8 mouse cellular contexts compared by ENCODE assay signal in the genomic region with DNA sequence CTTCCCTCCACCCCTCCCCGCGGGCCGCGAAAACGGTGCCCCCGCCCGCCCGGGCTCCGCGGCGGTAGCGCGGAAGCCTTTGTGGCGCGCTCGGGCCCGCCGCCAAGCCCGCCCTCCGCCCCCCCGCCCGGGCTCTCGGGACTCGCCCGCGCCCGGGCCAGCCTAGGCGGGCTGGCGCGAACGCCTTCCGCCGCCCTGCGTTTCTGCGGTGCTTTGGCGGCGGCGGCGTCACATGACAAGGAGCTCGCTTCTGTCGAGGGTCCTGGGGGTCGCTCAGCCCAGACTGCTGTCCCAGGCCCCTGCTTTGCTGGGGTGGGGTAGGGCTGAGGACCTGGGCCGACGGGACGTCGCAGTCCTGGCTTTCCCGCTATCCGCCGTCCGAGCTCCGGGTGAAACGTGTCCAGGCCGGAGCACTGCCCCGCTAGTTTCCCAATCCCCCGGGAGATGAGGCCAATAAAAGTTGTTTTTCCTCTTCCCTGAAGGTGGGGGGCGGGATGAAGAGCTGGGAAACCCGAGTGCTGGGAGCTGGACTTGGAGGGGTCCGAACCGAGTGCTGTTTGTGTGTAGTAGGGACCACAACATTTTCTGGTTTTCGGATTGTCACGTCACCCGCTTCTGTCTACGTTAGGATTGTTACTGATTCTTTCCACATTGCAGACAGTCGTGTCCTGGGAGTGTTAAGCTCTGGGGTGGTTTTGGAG. TPM values are rescaled to one million over a fixed set of nuclear protein-coding genes. Genes with fewer than 3 reads are reported as not detected.
A peak's percentile ranks its signal among the peaks of the same experiment; 100 is the strongest.
DNase-seq lines count a peak whose midpoint lies in the region; ATAC-seq and TF ChIP-seq lines count a peak whose summit lies in the region.

No protein-coding gene starts in this region.

- H3K36me3 ChIP-seq in heart, embryonic 12.5 days, result peaks cover 4% of the 10 kb centered on the region; the same call in 1 of the 2 replicates
- no peaks in the 10 kb centered on the region for H3K36me3 ChIP-seq in kidney, embryonic 16.5 days (ENCODE audit: insufficient read depth, low read length)
- H3K36me3 ChIP-seq in midbrain, postnatal 0 days (ENCODE audit: insufficient read depth, low read length), result no peaks in the 10 kb centered on the region

- WGBS in bone marrow, adult 2 months, result under 1% methylated on average over 58 of the region's 64 CpGs
- WGBS in heart, embryonic 12.5 days, result 4% methylated on average over 50 of the region's 64 CpGs
- under 1% methylated on average over 38 of the region's 64 CpGs for WGBS in kidney, embryonic 16.5 days
- under 1% methylated on average over 40 of the region's 64 CpGs for WGBS in midbrain, postnatal 0 days

- H3K9me3 ChIP-seq in heart, embryonic 12.5 days (replicated peaks), result no peaks in the 10 kb centered on the region
- no peaks in the 10 kb centered on the region for H3K9me3 ChIP-seq in kidney, embryonic 16.5 days (ENCODE audit: low read length)
- H3K9me3 ChIP-seq in midbrain, postnatal 0 days (ENCODE audit: low read length), result no peaks in the 10 kb centered on the region

- peak overlapping the region; percentile 71 for H3K4me2 ChIP-seq in heart, embryonic 12.5 days
- H3K4me2 ChIP-seq in kidney, embryonic 16.5 days (replicated peaks; ENCODE audit: low read depth, low read length), result peak overlapping the region; percentile 70
- H3K4me2 ChIP-seq in midbrain, postnatal 0 days (ENCODE audit: low read depth, low read length, poor library complexity, severe bottlenecking), result peak overlapping the region; percentile 63

- H3K4me3 ChIP-seq in bone marrow, adult 2 months (replicated peaks; ENCODE audit: control insufficient read depth, low read depth, low read length), result peak overlapping the region; percentile 98
- H3K4me3 ChIP-seq in embryonic fibroblast, embryonic 13.5 days (ENCODE audit: insufficient read depth, low read length), result peak overlapping the region; percentile 91
- H3K4me3 ChIP-seq in heart, embryonic 12.5 days, result peak overlapping the region; percentile 94
- peak overlapping the region; percentile 91 for H3K4me3 ChIP-seq in kidney, embryonic 16.5 days (ENCODE audit: low read length)
- H3K4me3 ChIP-seq in midbrain, postnatal 0 days (ENCODE audit: low read depth, low read length), result peak overlapping the region; percentile 87

- peaks cover 2% of the 10 kb centered on the region; the same call in 1 of the 2 replicates for H3K4me1 ChIP-seq in bone marrow, adult 2 months (ENCODE audit: control insufficient read depth, insufficient read depth, low read length)
- no peaks in the 10 kb centered on the region for H3K4me1 ChIP-seq in embryonic fibroblast, embryonic 13.5 days (ENCODE audit: control insufficient read depth, insufficient read depth, low read length)
- H3K4me1 ChIP-seq in heart, embryonic 12.5 days (replicated peaks), result peaks cover 18% of the 10 kb centered on the region
- H3K4me1 ChIP-seq in kidney, embryonic 16.5 days (ENCODE audit: insufficient read depth, low read length), result peaks cover 25% of the 10 kb centered on the region
- H3K4me1 ChIP-seq in midbrain, postnatal 0 days (ENCODE audit: insufficient read depth, low read length), result peaks cover 11% of the 10 kb centered on the region; the same call in 1 of the 2 replicates

- ATAC-seq in heart, embryonic 12.5 days (ENCODE audit: insufficient number of reproducible peaks, low FRiP score), result peak; percentile 68
- ATAC-seq in kidney, embryonic 16.5 days (ENCODE audit: low FRiP score, low TSS enrichment), result peak; percentile 17; the same call in 1 of the 2 replicates
- peak; percentile 26 for ATAC-seq in midbrain, postnatal 0 days (ENCODE audit: low FRiP score)

- H3K27me3 ChIP-seq in heart, embryonic 12.5 days (replicated peaks), result no peaks in the 10 kb centered on the region
- H3K27me3 ChIP-seq in kidney, embryonic 16.5 days (ENCODE audit: insufficient read depth, low read length), result no peaks in the 10 kb centered on the region
- H3K27me3 ChIP-seq in midbrain, postnatal 0 days (ENCODE audit: insufficient read depth, low read length), result no peaks in the 10 kb centered on the region

- TF ChIP-seq POLR2A in bone marrow, adult 2 months (IDR thresholded peaks at IDR 0.05; ENCODE audit: borderline replicate concordance, control insufficient read depth, low read depth, low read length), result peak; percentile 47; the same call in 1 of the 2 replicates
- TF ChIP-seq POLR2A in embryonic fibroblast, embryonic 13.5 days (IDR thresholded peaks at IDR 0.05; ENCODE audit: low read depth, low read length), result peak; percentile 72

- H3K9ac ChIP-seq in heart, embryonic 12.5 days, result peak overlapping the region; percentile 98
- H3K9ac ChIP-seq in kidney, embryonic 16.5 days (replicated peaks; ENCODE audit: low read length), result peak overlapping the region; percentile 97
- H3K9ac ChIP-seq in midbrain, postnatal 0 days (replicated peaks; ENCODE audit: low read length, poor library complexity, severe bottlenecking), result peak overlapping the region; percentile 93

- TF ChIP-seq CTCF in bone marrow, adult 2 months (IDR thresholded peaks at IDR 0.05; ENCODE audit: control insufficient read depth, insufficient read depth, low read length), result no peak
- no peak for TF ChIP-seq CTCF in embryonic fibroblast, embryonic 13.5 days (IDR thresholded peaks at IDR 0.05; ENCODE audit: borderline replicate concordance, insufficient read depth, low read length)
- TF ChIP-seq CTCF in midbrain, postnatal 0 days (IDR thresholded peaks at IDR 0.05), result peak; percentile 12; the same call in 1 of the 2 replicates

- peak; percentile 84 for DNase-seq in A20 (ENCODE audit: low read depth, low spot score)
- DNase-seq in liver, result peak; percentile 83
- peak; percentile 75 for DNase-seq in midbrain, postnatal 0 days (ENCODE audit: low spot score)
- DNase-seq in spleen, postnatal 14 days (ENCODE audit: low spot score in 2 of 2), result peak; percentile 31 to 51

- peak overlapping the region; percentile 96 for H3K27ac ChIP-seq in bone marrow, adult 2 months (ENCODE audit: control insufficient read depth, insufficient read depth, low read depth, low read length, poor library complexity)
- peak overlapping the region; percentile 98 for H3K27ac ChIP-seq in embryonic fibroblast, embryonic 13.5 days (ENCODE audit: insufficient read depth, low read length)
- H3K27ac ChIP-seq in heart, embryonic 12.5 days (ENCODE audit: poor library complexity, severe bottlenecking), result peak overlapping the region; percentile 96
- H3K27ac ChIP-seq in kidney, embryonic 16.5 days (ENCODE audit: low read length), result peak overlapping the region; percentile 98
- peak overlapping the region; percentile 98 for H3K27ac ChIP-seq in midbrain, postnatal 0 days (ENCODE audit: low read depth, low read length)

RNA-seq across cellular contexts. Expression of gene Stag1, which starts 46.6 kb away (rescaled TPM):
- polyA plus RNA-seq in bone marrow, adult 2 months (2011; ENCODE audit: insufficient read depth, insufficient read length, low replicate concordance, missing spikeins), result 23.4 and 38.6 TPM in 2 replicates
- polyA plus RNA-seq in embryonic fibroblast, embryonic 13.5 days (2011; ENCODE audit: insufficient read length, low read depth, missing spikeins), result 31.4 and 40.2 TPM in 2 replicates
- 38.6 and 39.0 TPM in 2 replicates for polyA plus RNA-seq in heart, embryonic 12.5 days (2016; fragmentation: Nextera tagmentation; extraction: Ambion mirVana)
- 32.1 and 43.4 TPM in 2 replicates for polyA plus RNA-seq in kidney, embryonic 16.5 days (2015; fragmentation: Nextera tagmentation; extraction: Ambion mirVana)
- total RNA-seq in midbrain, postnatal 0 days (2014; rRNA removed), result 31.0 and 43.6 TPM in 2 replicates
- polyA plus RNA-seq in midbrain, postnatal 0 days (2015; fragmentation: Nextera tagmentation; extraction: Ambion mirVana), result 21.6 and 23.6 TPM in 2 replicates

Comparison
In these comparisons a context has a peak if more than half of its experiments do, and no peak if none do; other contexts are left out.
1. Peak in every context shown above with its lines: DNase-seq, ATAC-seq, H3K4me3 ChIP-seq and H3K27ac ChIP-seq.
2. ATAC-seq: peak in every context shown above with its lines; median percentile 68 in heart, embryonic 12.5 days; 26 in midbrain, postnatal 0 days; 17 in kidney, embryonic 16.5 days.